Mouse (Mus musculus) layer of hippocampus, postnatal 14 days (tissue): ENCODE data around the gene Rsu1. TPM values are rescaled to one million over a fixed set of nuclear protein-coding genes. Genes with fewer than 3 reads are reported as not detected.

ENCODE experiments used
- DNase-seq, 2 experiments: peaks; one replicate each; pipeline ENCODE4 v3.0.0; 2021 to 2022; ENCODE audit warnings: low spot score in 2 of 2, mixed read lengths in 1 of 2
- long read RNA-seq, 2 experiments: library from polyadenylated mRNA; stranded (forward); transcript quantifications; one replicate each; pipeline ENCODE4 v2.0.0; 2021
- total RNA-seq, 2 experiments: library from RNA; stranded (reverse); gene quantifications; 2 replicates each; pipeline ENCODE4 v1.2.3; 2021

The Rsu1 gene
- 10 to 100 TPM; 46.7 to 49.1 TPM for total RNA-seq
- long read RNA-seq, experiment 1, transcript Rsu1-201 (9 exons, 1,546 nt), result major isoform, 63 of 66 reads
- long read RNA-seq, experiment 1, partial matches to known transcripts, result 2 of 66 reads
- long read RNA-seq, experiment 1, other reads (novel, unspliced or antisense), result 1 of 66 reads
- long read RNA-seq, experiment 2, transcript Rsu1-201 (9 exons, 1,546 nt), result major isoform, 82 of 88 reads
- long read RNA-seq, experiment 2, partial matches to known transcripts, result 1 of 88 reads
- long read RNA-seq, experiment 2, other reads (novel, unspliced or antisense), result 5 of 88 reads

DNA sequence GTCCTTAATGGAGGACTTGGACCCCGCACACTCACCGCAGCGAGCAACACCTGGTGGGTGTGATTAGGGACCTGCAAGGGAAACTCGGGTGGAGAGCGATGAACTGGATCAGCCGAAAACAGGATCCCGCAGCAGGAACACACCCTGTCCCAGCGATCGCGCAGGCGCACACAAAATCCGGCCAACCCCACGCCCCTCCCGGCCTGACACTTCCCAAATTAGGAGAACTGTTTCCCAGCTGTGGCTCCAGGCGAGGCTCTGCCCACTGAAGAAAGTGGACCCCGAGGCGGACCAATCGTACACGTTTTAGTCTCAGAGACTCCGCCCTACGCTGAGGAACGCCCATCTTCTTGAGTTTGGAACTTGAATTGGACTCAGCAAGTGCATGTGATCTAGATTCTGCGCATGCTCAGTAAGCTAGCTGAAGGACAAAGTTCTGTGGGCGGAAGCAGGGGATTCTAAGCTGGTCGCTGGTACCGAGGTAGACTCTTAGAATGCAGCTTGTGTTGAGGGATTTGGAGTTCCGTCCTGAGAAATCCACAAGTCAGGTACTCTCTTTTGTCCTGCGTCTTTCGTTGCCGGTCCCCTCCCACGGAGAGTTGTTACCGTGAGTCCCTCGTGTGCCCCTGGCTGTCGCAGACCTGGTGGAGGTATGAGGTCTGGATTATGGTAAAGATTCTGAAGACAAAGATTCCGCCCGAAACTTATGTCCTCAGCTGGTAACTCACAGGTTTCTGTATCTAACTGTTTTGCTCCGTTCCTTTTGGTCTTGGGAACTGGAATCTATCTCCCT, at the start of gene Rsu1:
TSS of gene Rsu1 (minus strand) at position 251 of the 793 bp plus-strand sequence.
- peak; percentile 90 to 99 for DNase-seq

- DNase-seq, result no peak
These were observed 32.2 kb upstream of the Rsu1 start for GRCm38 (mm10) chr2:13303376-13303775.

DNA sequence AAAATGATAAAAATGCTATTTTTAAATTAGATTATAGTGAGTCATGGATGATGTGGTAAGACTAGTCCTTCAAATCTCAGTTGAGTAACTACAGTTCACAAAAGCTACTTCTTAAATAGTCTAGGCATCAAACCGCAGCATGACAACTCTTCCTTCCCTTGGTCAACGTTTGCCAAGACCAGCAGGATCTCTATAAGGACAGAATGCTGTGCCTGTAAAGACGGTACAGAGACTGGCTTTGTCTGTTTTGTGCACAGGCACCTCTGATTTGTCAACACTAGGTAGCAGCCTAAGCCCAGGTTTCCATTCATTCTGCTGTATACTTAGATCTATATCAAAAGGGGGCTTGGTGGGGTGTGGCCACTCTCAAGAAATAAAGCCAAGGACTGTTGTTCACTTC, 27.8 kb upstream of the Rsu1 start:
- peak in 1 of 2 experiments; percentile 25 for DNase-seq

DNA sequence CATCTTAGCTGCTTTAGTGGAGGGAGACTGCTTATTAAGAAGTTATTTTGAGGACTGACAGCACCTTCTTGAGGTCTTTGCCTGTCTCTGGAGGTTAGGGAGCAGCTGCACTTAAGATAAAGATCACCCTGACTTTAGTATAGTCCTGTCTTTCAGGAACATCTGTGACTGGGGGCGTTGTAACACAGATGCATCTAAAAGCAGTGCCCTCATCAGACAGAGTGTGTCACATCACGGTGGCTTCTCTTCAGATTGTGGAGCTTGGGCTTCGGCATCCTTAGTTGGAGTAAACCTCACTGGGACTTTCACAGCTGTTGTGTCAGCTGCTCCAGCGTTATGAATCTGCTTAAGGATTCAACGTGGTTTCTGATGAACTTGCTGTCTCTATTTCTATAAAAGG, 26.5 kb upstream of the Rsu1 start:
- DNase-seq, result no peak

DNA sequence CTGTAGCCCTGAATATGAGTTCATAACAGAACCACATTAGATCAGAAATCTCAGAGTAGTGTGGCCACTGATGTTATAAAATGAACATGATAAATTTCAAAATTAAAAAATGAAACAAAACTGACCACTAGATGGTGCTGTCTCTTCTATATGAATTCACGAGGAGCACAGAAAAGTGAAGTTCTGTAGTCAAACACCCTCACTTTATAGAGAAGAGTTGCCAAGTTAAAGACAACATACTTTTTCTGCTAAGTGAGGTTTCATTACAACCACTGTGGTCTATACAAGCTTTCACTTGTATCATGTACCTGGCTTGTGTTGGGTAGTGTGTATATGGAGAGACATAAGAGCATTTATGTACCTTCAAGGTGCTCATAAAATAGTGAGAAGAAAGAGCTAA, 19.4 kb upstream of the Rsu1 start:
- DNase-seq, result peak in 1 of 2 experiments; percentile 64

DNA sequence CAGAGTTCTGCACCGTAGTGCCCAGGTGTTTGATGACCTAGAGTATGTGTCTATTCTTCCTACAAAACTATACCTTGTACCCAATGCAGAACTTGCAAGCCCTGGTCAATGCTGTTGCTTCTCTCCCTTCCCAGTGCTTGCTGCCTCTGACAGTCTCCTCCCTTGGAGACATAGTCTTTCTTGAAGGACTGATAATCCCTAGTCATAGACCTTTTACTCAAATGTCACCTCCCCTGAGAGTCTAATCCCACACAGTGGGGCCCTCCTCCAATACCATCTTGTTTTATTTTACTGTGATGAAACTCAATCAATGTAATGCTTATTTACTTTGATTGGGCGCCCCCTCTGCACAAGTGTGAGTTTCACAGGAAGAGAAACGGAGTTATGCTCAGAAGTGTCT, 18.9 kb upstream of the Rsu1 start:
- DNase-seq, result no peak

DNA sequence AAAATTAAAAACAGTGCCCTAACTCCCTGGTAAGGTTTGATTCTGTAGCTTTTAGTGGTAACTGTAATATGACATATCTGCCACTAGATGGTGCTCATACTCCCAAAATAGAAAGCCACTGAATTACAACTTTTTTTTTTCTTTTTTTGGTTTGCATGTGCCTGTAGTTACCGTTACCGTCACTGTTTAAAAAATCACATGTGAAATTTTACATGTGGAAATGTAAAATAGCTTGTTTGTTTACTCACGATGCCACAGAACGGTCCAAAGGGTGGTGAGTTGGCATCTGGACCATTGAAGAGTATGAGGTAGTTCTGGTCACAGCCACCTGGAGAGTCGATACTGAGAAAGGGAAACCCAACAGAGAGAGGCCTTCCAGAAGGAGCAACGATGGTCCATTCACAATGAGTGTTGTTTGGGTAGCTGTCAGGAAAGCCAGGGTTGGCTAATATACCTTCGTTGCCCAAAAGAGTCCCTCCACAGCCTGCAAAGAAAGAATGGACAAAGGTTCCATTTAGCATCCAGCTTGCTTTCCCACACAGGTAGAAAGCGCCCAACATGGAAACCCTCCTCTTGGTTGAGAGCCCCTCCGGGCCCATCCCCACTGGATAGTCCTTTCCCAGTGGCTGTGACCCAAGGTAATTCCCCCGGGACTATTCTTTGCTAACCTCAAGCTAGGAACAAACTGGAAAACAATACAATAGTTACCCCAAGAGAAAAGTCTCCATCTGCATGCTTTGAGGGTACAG, 7.1 kb upstream of the Rsu1 start:
- no peak for DNase-seq

GRCm38 (mm10) chr2:13275874-13276273, 4.7 kb upstream of the Rsu1 start:
- DNase-seq, result no peak

DNA sequence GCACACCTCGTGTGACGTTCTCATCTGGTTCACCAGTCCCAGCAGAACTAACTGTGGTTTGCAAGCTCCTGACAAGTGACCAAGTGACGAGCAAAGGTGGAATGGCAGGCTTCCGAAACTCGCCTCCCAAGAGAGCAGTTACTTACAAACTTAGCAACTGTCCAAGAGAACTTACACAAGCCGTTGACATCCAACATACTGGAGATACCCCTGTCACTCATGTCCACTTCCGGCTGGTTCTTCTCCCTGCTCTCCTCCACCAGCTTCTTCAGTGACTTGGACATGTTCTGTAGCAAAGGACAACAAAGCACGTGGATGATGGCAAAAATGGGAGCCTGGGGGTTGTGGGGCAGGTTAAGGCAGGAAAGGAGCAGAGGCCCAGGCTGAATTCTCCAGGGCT, 479 bp downstream of the Rsu1 start:
- DNase-seq, result no peak

- no peak for DNase-seq
These were observed 2.4 kb downstream of the Rsu1 start for GRCm38 (mm10) chr2:13268681-13269293.

DNA sequence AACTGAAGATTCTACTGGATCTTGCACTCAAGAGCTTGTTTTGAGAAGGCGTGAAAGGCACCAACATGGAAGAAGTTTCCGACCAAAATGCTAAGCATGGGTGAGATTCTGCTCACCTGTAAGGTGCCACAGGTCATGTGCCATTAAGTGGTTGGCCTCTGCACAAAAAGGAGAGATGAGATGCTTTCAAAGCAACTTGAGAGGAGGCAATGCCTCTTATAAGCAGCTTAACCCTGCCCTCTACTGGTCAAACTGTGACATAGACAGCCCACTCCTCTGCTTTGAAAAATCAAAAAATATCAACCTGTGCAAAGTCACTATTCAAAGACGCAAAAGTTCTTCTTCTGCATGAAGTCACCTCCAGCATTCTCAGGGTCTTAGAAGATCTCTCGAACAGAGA, 6.3 kb downstream of the Rsu1 start:
- DNase-seq, result peak; percentile 29 to 36

- DNase-seq, result no peak
These were observed 8.1 kb downstream of the Rsu1 start for GRCm38 (mm10) chr2:13263150-13263549.

GRCm38 (mm10) chr2:13258606-13259005, 12.6 kb downstream of the Rsu1 start:
- DNase-seq, result no peak

GRCm38 (mm10) chr2:13240711-13241110, 30.5 kb downstream of the Rsu1 start:
- no peak for DNase-seq

DNA sequence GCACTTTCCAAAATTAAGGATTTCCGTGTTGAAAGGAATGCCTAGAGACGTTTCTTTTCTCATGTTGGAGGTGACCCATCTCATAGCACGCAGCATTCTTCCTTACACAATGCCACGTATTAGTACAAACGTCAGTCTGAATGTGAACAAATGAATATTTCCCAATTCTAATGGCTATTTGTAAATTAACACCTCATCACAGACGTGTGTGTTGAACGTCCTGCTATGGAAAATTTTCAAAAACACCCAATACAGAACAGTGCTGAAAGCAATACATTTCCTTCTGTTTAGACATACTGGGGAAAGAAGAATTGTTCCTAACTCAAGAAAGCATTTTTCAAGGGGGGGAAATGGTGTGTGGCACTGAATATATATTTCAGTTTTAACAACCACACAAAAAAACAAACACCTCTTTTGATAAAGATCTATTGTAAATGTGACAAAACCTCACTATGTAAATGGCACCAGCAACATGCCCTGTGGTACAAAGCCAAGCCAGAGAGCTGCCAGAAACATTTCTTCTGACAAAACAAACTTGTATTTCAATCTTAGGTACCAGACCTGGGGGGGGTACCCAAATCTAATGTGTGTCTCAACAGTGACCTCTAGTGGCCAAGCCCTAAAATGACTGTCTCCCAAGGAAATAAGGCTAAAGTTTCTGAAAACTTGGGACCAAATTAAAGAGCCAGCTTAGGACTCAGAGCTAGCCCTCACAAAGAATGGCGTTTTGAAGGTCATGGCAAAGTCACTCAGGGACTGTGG, 33.9 kb downstream of the Rsu1 start:
- DNase-seq, result peak; percentile 51 to 65

- DNase-seq, result no peak
These were observed 35.5 kb downstream of the Rsu1 start for GRCm38 (mm10) chr2:13235696-13236095.

DNA sequence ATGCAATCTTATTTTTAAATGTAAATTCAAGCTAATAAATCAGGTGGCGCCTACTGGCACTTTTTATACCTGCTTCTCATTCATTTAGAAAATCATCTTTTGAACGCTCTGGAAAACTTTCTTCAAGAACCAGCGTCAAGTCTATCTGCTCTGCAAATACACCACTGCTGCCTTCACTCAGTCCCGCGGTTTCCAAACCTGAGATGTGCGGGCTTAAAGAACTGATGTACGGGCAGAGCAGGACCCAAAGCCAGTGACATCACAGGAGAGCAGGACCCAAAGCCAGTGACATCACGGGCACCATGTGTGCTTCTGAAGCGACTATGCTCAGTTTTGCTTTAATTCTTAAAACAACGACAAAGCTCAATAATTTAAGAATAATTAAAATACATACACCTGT, 36.4 kb downstream of the Rsu1 start:
- DNase-seq, result no peak

- no peak for DNase-seq
These were observed 37.3 kb downstream of the Rsu1 start for GRCm38 (mm10) chr2:13233902-13234301.

DNA sequence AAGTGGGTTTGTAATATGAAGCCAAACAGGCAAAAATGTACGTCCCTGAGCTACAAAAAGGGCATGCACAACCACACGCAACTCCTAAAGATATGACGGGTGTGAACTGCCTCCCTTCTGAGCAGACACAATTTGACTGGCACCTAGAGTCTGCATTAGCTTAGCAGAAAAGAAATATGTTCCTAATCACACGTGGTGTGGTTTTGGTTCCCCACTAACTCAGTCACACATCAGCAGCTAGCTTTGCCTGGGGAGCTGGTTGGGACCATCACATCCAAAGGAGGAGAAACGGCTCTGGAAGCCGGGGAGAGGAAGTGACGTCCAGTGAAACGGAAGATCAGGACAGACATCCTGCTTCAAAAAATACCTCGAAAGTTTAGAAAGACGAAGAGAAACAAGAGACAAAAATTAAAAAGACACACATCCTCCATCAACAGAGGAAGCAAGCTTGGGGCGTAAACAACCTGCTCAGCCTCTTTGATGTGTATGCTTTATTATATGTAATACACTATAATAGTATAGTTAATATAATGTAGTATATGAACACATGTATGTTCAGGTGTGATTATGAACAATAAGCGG, 37.9 kb downstream of the Rsu1 start:
- no peak for DNase-seq

- no peak for DNase-seq
These were observed 38.9 kb downstream of the Rsu1 start for GRCm38 (mm10) chr2:13232305-13232704.
